Mouse (Mus musculus) cerebellum, adult 18-20 months (tissue): ENCODE results near the gene Cnnm3.

Experiments used
- DNase-seq, 2 experiments: peaks; one replicate each; pipeline ENCODE4 v3.0.0; 2021

Cnnm3 gene

GRCm38 (mm10) chr1:36501261-36501660, 10.4 kb upstream of the Cnnm3 start:
- DNase-seq, result peak; percentile 86 to 88

DNA sequence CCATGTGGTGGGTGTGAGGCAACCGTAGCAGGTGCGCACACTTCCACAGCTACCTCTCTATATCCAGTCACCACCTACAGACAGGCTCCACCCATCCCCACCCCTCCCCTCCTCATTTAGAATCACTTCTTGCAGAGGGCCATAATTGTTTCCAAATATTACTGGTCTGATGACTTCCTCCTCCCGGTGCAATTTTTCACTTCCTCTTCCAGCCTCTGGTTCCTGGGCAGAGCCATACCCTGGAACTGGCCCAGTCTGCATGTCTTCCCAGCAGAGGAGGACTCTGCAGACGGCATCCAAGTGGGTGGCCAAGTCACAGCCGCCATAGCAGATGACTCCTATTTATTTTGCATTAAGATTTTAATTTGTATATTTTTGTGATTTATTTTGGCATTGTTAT, 3.4 kb upstream of the Cnnm3 start:
- no peak for DNase-seq

DNA sequence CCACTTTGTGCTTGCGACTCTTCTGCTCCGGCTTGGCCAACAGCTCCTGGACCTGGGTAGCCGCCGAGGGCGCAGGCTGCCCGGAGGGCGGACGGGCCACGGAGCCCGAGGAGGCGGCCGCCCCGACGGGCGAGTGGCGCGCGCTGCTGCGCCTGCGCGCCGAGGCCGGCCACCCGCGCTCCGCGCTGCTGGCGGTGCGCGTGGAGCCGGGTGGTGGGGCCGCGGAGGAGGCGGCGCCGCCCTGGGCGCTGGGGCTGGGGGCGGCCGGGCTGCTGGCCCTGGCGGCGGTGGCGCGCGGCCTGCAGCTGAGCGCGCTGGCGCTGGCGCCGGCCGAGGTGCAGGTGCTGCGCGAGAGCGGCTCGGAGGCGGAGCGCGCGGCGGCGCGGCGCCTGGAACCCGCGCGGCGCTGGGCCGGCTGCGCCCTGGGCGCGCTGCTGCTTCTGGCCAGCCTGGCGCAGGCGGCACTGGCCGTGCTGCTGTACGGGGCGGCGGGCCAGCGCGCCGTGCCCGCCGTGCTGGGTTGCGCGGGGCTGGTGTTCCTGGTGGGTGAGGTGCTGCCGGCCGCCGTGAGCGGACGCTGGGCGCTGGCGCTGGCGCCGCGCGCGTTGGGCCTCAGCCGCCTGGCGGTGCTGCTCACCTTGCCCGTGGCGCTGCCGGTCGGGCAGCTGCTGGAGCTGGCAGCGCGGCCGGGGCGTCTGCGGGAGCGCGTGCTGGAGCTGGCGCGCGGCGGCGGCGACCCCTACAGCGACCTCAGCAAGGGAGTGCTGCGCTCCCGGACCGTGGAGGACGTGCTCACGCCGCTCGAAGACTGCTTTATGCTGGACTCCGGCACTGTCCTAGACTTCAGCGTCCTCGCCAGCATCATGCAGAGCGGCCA, 660 bp downstream of the Cnnm3 start:
- peak; percentile 67 to 77 for DNase-seq

- no peak for DNase-seq
Observed at GRCm38 (mm10) chr1:36512966-36513280, 1.3 kb downstream of the Cnnm3 start.

- no peak for DNase-seq
Observed at GRCm38 (mm10) chr1:36513310-36513709, 1.6 kb downstream of the Cnnm3 start.

GRCm38 (mm10) chr1:36513718-36514117, 2.1 kb downstream of the Cnnm3 start:
- peak; percentile 62 to 66 for DNase-seq

- DNase-seq, result peak; percentile 54 to 70
Observed at GRCm38 (mm10) chr1:36518259-36518658, 6.6 kb downstream of the Cnnm3 start.

DNA sequence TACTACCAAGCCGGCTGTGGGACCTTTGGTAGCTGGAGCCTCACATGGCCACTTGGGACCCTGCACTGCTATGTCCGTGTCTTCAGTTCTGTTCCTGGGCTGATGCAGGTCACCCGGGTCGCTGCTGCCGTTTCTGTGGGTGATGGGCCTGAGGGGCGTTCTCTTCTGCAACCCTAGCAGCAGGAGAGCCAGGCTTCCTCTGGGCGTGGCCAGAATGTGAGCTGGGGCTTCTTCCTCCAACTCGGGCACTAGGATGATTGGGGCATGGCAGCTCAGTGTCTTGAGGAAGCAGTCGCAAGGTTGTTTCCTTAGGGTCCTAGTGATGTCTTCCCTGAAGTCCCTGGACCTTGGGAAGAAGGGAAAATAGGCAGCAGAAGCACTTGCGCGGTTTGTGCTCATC, 8.0 kb downstream of the Cnnm3 start:
- DNase-seq, result no peak

GRCm38 (mm10) chr1:36522210-36522609, 10.5 kb downstream of the Cnnm3 start:
- peak in 1 of 2 experiments; percentile 54 for DNase-seq

- no peak for DNase-seq
Observed at GRCm38 (mm10) chr1:36523332-36524013, 11.8 kb downstream of the Cnnm3 start.

GRCm38 (mm10) chr1:36524058-36524457, 12.4 kb downstream of the Cnnm3 start:
- no peak for DNase-seq

DNA sequence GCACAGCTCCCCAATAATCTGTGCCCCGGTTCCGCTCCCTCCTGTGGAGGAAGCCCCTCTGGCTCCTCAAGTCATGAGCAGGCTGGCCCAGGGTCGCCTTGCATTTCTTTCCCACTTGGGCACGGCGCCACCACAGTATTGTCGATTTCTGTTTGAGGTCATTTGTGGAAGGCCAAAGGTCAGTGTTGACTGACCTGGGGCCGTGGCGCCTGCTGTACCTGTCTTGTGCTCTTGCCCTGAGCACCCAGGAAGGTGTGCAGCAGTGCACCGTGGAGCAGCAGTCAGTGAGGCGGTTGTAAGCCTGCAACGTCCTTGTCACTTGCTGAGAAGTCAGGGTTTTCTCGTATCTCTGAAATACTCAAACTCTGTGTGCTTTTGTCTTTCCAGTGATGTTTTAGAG, 14.1 kb downstream of the Cnnm3 start:
- no peak for DNase-seq

DNA sequence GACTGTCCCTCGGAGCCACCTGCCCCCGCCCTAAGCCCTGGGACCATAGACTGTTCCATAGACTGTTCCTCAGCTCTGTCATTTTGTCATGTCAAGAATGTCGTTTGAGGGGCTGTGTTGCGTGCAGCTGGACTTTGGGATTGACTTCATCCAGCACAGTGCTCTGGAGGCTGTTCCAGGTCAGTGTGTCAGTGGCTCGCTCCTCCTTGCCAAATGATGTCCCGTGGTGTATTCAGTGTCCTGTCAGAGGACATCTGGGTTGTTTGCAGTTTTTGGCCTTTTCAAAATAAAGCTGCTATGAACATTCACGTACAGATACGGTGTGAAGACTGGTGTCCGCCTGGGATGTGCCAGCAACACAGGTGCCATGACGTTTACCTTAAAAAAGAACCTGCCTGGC, 15.2 kb downstream of the Cnnm3 start:
- DNase-seq, result no peak

DNA sequence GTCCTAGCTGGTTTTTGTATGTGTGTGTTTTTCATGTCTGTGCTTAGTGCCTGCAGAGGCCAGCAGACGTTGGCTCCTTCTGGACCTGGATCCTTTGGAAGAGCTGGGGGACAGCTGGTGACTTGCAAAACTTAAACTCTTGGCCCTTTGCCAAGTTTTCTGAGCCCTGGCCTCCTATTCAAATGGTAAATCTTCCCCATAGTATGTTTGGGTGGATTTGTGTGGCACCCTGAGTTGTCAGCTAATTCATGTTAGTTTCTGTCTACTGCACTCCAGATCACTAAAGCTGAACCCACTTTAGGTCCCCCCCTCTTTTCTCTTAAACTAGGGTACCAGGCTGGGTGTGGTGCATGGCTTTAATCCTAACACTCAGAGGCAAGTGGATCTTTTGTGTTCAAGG, 16.7 kb downstream of the Cnnm3 start:
- no peak for DNase-seq

DNA sequence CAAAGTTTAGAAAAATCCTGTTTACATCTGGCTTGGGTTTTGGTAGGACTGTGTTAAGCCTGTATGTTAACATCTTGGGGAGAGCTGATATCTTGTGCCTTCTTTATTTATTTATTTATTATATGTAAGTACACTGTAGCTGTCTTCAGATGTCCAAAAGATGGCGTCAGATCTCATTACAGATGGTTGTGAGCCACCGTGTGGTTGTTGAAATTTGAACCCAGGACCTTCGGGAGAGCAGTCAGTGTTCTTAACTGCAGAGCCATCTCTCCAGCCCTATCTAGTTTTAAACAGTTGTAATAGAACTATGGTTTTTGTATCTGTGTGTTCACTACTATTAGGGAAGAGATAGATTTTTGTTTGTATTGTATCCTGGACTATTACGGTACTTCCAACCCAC, 17.6 kb downstream of the Cnnm3 start:
- DNase-seq, result no peak

DNA sequence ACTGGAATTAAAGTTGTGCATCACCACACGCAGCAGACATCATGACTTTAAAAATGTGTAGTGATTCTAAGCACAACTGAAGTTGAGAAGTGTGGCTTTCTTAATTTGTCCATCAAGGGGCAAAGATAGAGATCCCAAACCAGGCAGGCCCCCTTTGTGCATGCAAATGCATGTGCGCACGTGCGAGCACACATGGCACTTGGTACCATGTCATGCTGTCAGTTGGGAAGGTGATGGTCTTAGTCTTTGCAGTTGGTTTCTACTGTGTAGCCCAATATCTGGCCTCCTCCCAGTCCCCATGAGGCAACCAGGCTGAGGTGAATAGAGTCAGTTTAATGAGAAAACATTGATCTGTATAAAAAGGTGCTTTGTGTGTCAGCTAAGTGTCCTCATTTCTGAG, 18.2 kb downstream of the Cnnm3 start:
- no peak for DNase-seq

DNA sequence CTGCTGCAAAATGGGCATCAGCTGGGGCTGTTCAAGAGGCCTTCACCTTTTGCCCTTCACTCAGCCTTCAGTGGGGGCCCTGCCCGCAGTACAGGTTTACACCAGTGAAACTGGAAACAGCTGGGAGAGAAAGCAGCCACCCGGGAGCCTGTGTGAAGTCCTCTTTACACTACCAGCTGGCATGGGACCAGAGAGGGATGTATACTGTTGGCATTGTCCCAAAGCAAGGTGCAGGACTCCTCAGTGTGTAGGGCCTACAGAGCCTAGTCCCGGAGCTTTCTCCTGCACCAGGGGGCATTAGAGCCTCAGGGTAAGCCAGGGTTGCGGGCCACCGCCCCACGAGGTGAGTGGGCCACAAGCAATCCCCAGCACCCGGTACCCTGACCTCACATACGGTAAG, 18.8 kb downstream of the Cnnm3 start:
- DNase-seq, result no peak

DNA sequence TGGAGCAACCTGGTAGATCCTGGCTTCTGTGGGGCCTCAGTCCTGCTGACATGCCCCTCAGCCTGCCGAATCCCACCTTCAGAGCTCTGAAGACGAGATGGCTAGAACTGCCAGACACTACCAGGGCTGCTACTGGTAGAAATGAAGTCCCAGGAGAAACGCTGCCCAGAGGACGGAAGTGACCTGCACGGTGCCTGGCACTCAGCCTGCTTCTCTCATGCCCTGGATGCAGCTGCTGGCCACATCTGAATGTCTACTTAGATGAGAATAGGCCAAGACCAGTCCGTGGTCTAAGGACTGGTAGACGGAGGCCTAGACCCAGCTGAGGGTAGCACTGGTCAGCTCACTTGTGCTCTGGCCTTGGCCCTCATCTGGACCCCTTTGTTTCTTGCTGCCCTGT, 19.3 kb downstream of the Cnnm3 start:
- no peak for DNase-seq

- DNase-seq, result no peak
Observed at GRCm38 (mm10) chr1:36531461-36531860, 19.8 kb downstream of the Cnnm3 start.

DNA sequence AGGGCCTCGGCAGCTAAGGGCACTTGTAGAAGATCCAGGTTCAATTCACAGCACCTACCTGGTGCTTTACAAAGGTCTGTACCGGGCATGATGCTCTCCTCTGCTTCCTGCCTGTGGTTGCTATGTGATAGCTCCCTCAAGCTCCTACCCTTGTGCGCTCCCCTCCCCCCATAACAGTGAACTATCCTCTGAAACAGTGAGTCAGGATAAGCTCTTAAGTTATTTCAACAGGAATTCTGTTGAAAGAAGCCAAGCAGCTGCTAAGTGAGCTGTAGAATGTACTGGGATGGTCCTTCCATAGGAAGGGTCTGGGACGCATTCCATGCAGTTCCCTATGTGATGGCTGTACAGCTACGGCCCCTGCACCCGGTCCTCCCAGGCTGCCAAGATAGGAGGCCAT, 21.9 kb downstream of the Cnnm3 start:
- no peak for DNase-seq

DNA sequence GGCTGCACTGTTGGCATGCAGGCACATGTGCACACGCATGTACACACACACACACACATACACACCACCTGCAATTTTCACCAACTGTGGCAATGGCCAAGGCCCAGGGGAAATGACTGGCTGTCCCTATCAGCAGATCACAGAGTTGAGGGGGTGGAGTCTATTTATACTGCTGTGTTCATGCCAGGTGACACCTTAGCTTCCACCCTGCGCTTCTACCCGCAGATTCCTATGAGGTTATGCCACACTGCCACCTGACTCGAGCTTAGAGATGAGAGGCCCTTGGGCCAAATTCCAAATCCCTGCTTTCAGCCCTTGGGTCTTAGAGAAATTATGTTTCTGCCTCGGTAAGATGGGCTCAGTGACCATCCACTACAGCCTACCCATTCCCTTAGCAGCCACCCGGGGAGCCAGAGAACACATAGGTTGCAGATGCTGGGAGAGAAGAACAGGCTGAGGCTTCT, 23.0 kb downstream of the Cnnm3 start:
- no peak for DNase-seq

DNA sequence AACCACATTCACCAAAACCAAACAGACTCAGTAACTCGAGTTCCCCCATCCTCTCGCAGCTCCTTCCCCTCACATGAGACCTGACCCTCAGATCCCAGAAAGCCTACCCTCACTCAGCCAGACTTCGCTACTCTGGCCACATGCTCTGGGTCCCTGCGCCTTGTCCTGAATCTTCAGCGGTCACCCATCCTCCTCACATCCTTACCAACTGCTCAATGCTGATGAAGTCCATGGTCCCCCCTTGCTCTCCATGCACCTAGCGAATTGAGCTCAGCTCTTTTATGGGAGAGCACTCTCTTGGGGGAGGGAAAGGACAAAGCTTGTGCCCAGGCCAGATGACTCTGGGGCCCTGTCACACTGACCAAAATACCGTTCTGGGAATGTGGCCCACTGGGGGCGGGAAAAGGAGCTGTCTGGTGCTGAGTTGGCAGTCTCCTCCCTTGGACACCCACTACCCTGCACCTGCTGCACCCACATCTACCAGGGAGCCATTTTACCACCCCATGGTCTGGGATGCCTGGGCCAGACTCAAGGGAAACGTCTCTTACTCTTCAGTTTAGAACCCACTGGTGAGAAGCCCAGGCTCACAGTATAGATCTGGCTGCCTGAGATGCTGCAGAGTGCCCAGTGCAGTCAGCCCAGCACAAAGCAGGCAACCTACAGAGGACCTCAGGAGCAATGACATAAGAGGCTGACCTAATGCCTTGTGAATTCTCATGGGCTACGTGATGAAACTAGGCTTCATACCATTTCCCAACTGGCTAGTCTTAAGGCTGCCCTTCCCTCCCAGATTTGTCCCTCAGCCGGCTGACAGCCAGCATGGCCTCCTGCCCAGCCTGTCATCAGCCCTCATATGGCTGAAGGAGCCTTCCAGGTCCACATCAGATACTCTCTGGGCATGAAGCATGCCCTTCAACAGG, 24.1 kb downstream of the Cnnm3 start:
- DNase-seq, result peak; percentile 69 to 72

DNA sequence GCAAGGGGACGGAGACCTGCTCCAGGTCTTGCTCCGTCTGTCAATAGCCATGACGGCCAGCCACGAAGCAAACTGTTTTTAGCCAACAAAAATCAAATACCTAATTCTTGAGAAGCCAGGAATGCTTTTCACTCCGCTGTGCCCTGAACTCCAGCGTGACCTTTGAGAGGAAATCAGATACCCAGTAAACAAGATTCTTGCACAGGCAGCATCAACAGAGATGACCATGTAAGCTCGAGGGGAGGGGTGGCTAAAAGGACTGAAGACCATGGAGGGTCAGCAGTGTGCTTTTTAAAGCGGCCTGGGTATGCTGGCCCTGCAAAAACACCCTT, 24.7 kb downstream of the Cnnm3 start:
- no peak for DNase-seq
